In the genomic region with DNA sequence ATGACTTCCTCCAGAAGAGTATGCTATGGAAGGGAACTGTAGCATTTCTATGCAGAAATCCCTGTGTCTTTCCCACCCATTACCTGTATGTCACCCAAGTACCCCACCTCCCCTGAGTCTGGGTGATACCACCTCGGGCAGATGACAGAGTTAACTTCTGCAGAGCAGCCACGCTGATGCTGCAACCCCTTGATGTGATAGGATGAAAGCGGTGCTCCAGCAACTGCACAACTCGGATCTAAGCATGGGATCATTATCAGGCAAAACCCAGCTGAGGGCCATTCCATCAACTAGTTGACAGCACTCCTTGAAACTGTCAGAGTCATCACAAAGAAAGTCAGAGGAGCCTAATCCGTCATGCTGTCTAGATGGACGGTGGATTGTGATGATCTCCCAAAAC, we compare ENCODE assay signal across 25 mouse cellular contexts. TPM values are rescaled to one million over a fixed set of nuclear protein-coding genes. Genes with fewer than 3 reads are reported as not detected.
DNase-seq lines count a peak whose midpoint lies in the region; ATAC-seq and TF ChIP-seq lines count a peak whose summit lies in the region.
"Had no signal": no experiment of that assay in that cellular context is flagged by ENCODE, and none has a peak within 500 bp of the region (broad histone marks: within the 10 kb centered on the region; RNA-seq: fewer than 3 reads in every experiment).

No protein-coding gene starts in this region.

- H3K27ac ChIP-seq in heart, embryonic 12.5 days (ENCODE audit: poor library complexity, severe bottlenecking), result no peak overlapping the region
- H3K27ac ChIP-seq in liver, embryonic 12.5 days, result no peak overlapping the region
- H3K27ac ChIP-seq in liver, postnatal 0 days (ENCODE audit: low read depth), result no peak overlapping the region
- H3K27ac ChIP-seq in midbrain, postnatal 0 days (ENCODE audit: low read depth, low read length), result no peak overlapping the region
- no peak overlapping the region for H3K27ac ChIP-seq in midbrain, embryonic 15.5 days
- H3K27ac ChIP-seq: embryonic facial prominence, embryonic 10.5 days; embryonic facial prominence, embryonic 12.5 days; forebrain, embryonic 13.5 days; forebrain, embryonic 15.5 days had no signal

- peaks cover 10% of the 10 kb centered on the region for H3K4me1 ChIP-seq in heart, embryonic 12.5 days (replicated peaks)
- peaks cover 18% of the 10 kb centered on the region for H3K4me1 ChIP-seq in liver, embryonic 12.5 days
- peaks cover 2% of the 10 kb centered on the region; the same call in 1 of the 2 replicates for H3K4me1 ChIP-seq in liver, postnatal 0 days (ENCODE audit: insufficient read depth)
- H3K4me1 ChIP-seq in midbrain, postnatal 0 days (ENCODE audit: insufficient read depth, low read length), result no peaks in the 10 kb centered on the region
- no peaks in the 10 kb centered on the region for H3K4me1 ChIP-seq in midbrain, embryonic 15.5 days
- H3K4me1 ChIP-seq: embryonic facial prominence, embryonic 12.5 days; forebrain, embryonic 13.5 days; forebrain, embryonic 15.5 days had no signal

- H3K9ac ChIP-seq in heart, embryonic 12.5 days, result no peak overlapping the region
- no peak overlapping the region for H3K9ac ChIP-seq in liver, embryonic 12.5 days
- no peak overlapping the region for H3K9ac ChIP-seq in liver, postnatal 0 days (replicated peaks)
- no peak overlapping the region for H3K9ac ChIP-seq in midbrain, postnatal 0 days (replicated peaks; ENCODE audit: low read length, poor library complexity, severe bottlenecking)
- no peak overlapping the region for H3K9ac ChIP-seq in midbrain, embryonic 15.5 days
- H3K9ac ChIP-seq: embryonic facial prominence, embryonic 12.5 days; forebrain, embryonic 13.5 days; forebrain, embryonic 15.5 days had no signal

- H3K4me3 ChIP-seq in heart, embryonic 12.5 days, result no peak overlapping the region
- H3K4me3 ChIP-seq in liver, embryonic 12.5 days, result no peak overlapping the region
- no peak overlapping the region for H3K4me3 ChIP-seq in liver, postnatal 0 days (ENCODE audit: low read depth, low read length)
- no peak overlapping the region for H3K4me3 ChIP-seq in midbrain, postnatal 0 days (ENCODE audit: low read depth, low read length)
- no peak overlapping the region for H3K4me3 ChIP-seq in midbrain, embryonic 15.5 days
- H3K4me3 ChIP-seq: embryonic facial prominence, embryonic 10.5 days; embryonic facial prominence, embryonic 12.5 days; forebrain, embryonic 13.5 days; forebrain, embryonic 15.5 days had no signal

- no peak for TF ChIP-seq CTCF in liver, postnatal 0 days (IDR thresholded peaks at IDR 0.05; ENCODE audit: low read depth)
- no peak for TF ChIP-seq CTCF in midbrain, postnatal 0 days (IDR thresholded peaks at IDR 0.05)

- H3K36me3 ChIP-seq in heart, embryonic 12.5 days, result no peaks in the 10 kb centered on the region
- no peaks in the 10 kb centered on the region for H3K36me3 ChIP-seq in liver, embryonic 12.5 days
- no peaks in the 10 kb centered on the region for H3K36me3 ChIP-seq in liver, postnatal 0 days (replicated peaks; ENCODE audit: insufficient read depth, low read length)
- no peaks in the 10 kb centered on the region for H3K36me3 ChIP-seq in midbrain, postnatal 0 days (ENCODE audit: insufficient read depth, low read length)
- H3K36me3 ChIP-seq in midbrain, embryonic 15.5 days (replicated peaks), result no peaks in the 10 kb centered on the region
- H3K36me3 ChIP-seq: embryonic facial prominence, embryonic 10.5 days; embryonic facial prominence, embryonic 12.5 days; forebrain, embryonic 15.5 days; G1E had no signal

- TF ChIP-seq EP300 in liver, postnatal 0 days (IDR thresholded peaks at IDR 0.05; ENCODE audit: low read depth), result no peak

- peak; percentile 76 for DNase-seq in heart, adult 11 months
- no peak for DNase-seq in liver, postnatal 0 days
- DNase-seq in midbrain, postnatal 0 days (ENCODE audit: low spot score), result no peak
- DNase-seq: adrenal gland, adult 2 months; adrenal gland, postnatal 10 days; adrenal gland, postnatal 25 days; B cell, adult 2 months; cerebellum, adult 11 months; cerebellum, adult 18-20 months; cerebellum, adult 8-10 months; cerebellum, adult 9-11 months; cerebellum, postnatal 14 days; cerebellum, postnatal 36 days had no signal

- no peaks in the 10 kb centered on the region for H3K9me3 ChIP-seq in heart, embryonic 12.5 days (replicated peaks)
- no peaks in the 10 kb centered on the region for H3K9me3 ChIP-seq in liver, embryonic 12.5 days (replicated peaks)
- no peaks in the 10 kb centered on the region for H3K9me3 ChIP-seq in liver, postnatal 0 days (ENCODE audit: low read length)
- H3K9me3 ChIP-seq in midbrain, postnatal 0 days (ENCODE audit: low read length), result no peaks in the 10 kb centered on the region
- no peaks in the 10 kb centered on the region for H3K9me3 ChIP-seq in midbrain, embryonic 15.5 days
- H3K9me3 ChIP-seq: embryonic facial prominence, embryonic 10.5 days; embryonic facial prominence, embryonic 12.5 days; forebrain, embryonic 13.5 days; forebrain, embryonic 15.5 days had no signal

- peaks cover 4% of the 10 kb centered on the region; the same call in 1 of the 2 replicates for H3K27me3 ChIP-seq in heart, embryonic 12.5 days (replicated peaks)
- H3K27me3 ChIP-seq in liver, embryonic 12.5 days (replicated peaks), result no peaks in the 10 kb centered on the region
- no peaks in the 10 kb centered on the region for H3K27me3 ChIP-seq in liver, postnatal 0 days (ENCODE audit: insufficient read depth, low read length)
- no peaks in the 10 kb centered on the region for H3K27me3 ChIP-seq in midbrain, postnatal 0 days (ENCODE audit: insufficient read depth, low read length)
- no peaks in the 10 kb centered on the region for H3K27me3 ChIP-seq in midbrain, embryonic 15.5 days (replicated peaks)
- H3K27me3 ChIP-seq: CH12.LX; embryonic facial prominence, embryonic 12.5 days; forebrain, embryonic 13.5 days; forebrain, embryonic 15.5 days; Patski had no signal

- WGBS in heart, embryonic 12.5 days, result 11% methylated on average over 6 of the region's 6 CpGs
- 15% methylated on average over 6 of the region's 6 CpGs for WGBS in liver, embryonic 12.5 days (ENCODE audit: insufficient replicate concordance)
- WGBS in liver, postnatal 0 days (ENCODE audit: insufficient replicate concordance), result 42% methylated on average over 6 of the region's 6 CpGs
- WGBS in midbrain, postnatal 0 days, result 53% methylated on average over 6 of the region's 6 CpGs
- WGBS in midbrain, embryonic 15.5 days, result 57% methylated on average over 6 of the region's 6 CpGs

- no peak overlapping the region for H3K4me2 ChIP-seq in heart, embryonic 12.5 days
- no peak overlapping the region for H3K4me2 ChIP-seq in liver, embryonic 12.5 days
- no peak overlapping the region for H3K4me2 ChIP-seq in liver, postnatal 0 days (ENCODE audit: low read depth, low read length)
- no peak overlapping the region for H3K4me2 ChIP-seq in midbrain, postnatal 0 days (ENCODE audit: low read depth, low read length, poor library complexity, severe bottlenecking)
- H3K4me2 ChIP-seq in midbrain, embryonic 15.5 days, result no peak overlapping the region
- H3K4me2 ChIP-seq: embryonic facial prominence, embryonic 12.5 days; forebrain, embryonic 13.5 days; forebrain, embryonic 15.5 days had no signal

- ATAC-seq in heart, embryonic 12.5 days (ENCODE audit: insufficient number of reproducible peaks, low FRiP score), result no peak
- ATAC-seq in liver, embryonic 12.5 days, result peak; percentile 40; the same call in 1 of the 2 replicates
- ATAC-seq in liver, postnatal 0 days, result no peak
- peak; percentile 47; the same call in 1 of the 2 replicates for ATAC-seq in midbrain, postnatal 0 days (ENCODE audit: low FRiP score)
- no peak for ATAC-seq in midbrain, embryonic 15.5 days (replicated peaks)
- ATAC-seq in activated CD4-positive, CD25-positive, alpha-beta regulatory T cell, adult 4 months, result no peak
- ATAC-seq: CD4-positive, CD25-positive, alpha-beta regulatory T cell, adult 4 months; forebrain, embryonic 13.5 days; forebrain, embryonic 15.5 days; Patski had no signal

RNA-seq across cellular contexts. Expression of gene Myo10, which starts 49.8 kb away (rescaled TPM):
- polyA plus RNA-seq in heart, embryonic 12.5 days (2016; fragmentation: Nextera tagmentation; extraction: Ambion mirVana), result 14.3 and 19.7 TPM in 2 replicates
- 7.1 and 7.3 TPM in 2 replicates for polyA plus RNA-seq in liver, embryonic 12.5 days (2016; fragmentation: Nextera tagmentation; extraction: Ambion mirVana)
- polyA plus RNA-seq in liver, postnatal 0 days (2015; fragmentation: Nextera tagmentation; extraction: Ambion mirVana), result 4.9 and 5.9 TPM in 2 replicates
- total RNA-seq in midbrain, postnatal 0 days (2014; rRNA removed), result 27.2 and 34.7 TPM in 2 replicates
- polyA plus RNA-seq in midbrain, postnatal 0 days (2015; fragmentation: Nextera tagmentation; extraction: Ambion mirVana), result 28.9 and 29.3 TPM in 2 replicates
- polyA plus RNA-seq in midbrain, embryonic 15.5 days (2015; fragmentation: Nextera tagmentation; extraction: Ambion mirVana), result 28.1 and 30.8 TPM in 2 replicates
- 1 to 10 TPM in 1 of 2 experiments, under 1 TPM in 1; 0.60 to 1.4 TPM for polyA plus RNA-seq in activated CD4-positive, CD25-positive, alpha-beta regulatory T cell, adult 4 months (2017; shearing (Covaris generic))
- polyA plus RNA-seq: G1E had no signal

Comparison
In these comparisons a context has a peak if more than half of its experiments do, and no peak if none do; other contexts are left out.
1. ATAC-seq: peak in liver, embryonic 12.5 days (single experiment) and midbrain, postnatal 0 days (single experiment); none in heart, embryonic 12.5 days (single experiment), liver, postnatal 0 days (single experiment), midbrain, embryonic 15.5 days (single experiment) and activated CD4-positive, CD25-positive, alpha-beta regulatory T cell, adult 4 months (single experiment).